Mouse (Mus musculus) neural tube, embryonic 14.5 days (tissue): ENCODE results near the gene Osbpl9. TPM values are rescaled to one million over a fixed set of nuclear protein-coding genes. Genes with fewer than 3 reads are reported as not detected.

ENCODE experiments used
- ATAC-seq: fragments of 200-750 bp; cut with Nextera tagmentation; 2 replicates; pipeline ENCODE4 v1.8.0; 2017; ENCODE audit warnings: low read depth, mild to moderate bottlenecking, moderate TSS enrichment, moderate library complexity
- H3K27ac ChIP-seq: fragments of 300-500 bp; sonication (generic); 2 replicates; pipeline ENCODE4 v1.5.1; 2014; ENCODE audit warnings: low read depth, mild to moderate bottlenecking, control low read depth, low read length, moderate library complexity, mixed read lengths
- H3K27me3 ChIP-seq: fragments of 300-500 bp; sonication (generic); 2 replicates; pipeline ENCODE4 v1.6.1; 2014; ENCODE audit warnings: low read length; ENCODE audit not compliant: control insufficient read depth, insufficient read depth
- H3K36me3 ChIP-seq: fragments of 300-500 bp; sonication (generic); 2 replicates; pipeline ENCODE4 v1.6.1; 2014; ENCODE audit warnings: low read length, mixed read lengths; ENCODE audit not compliant: control insufficient read depth, insufficient read depth
- H3K4me1 ChIP-seq: fragments of 300-500 bp; sonication (generic); 2 replicates; pipeline ENCODE4 v1.6.1; 2014; ENCODE audit warnings: low read length; ENCODE audit not compliant: control insufficient read depth, insufficient read depth
- H3K4me2 ChIP-seq: fragments of 300-500 bp; sonication (generic); 2 replicates; pipeline ENCODE4 v1.6.1; 2014; ENCODE audit warnings: mild to moderate bottlenecking, low read depth, low read length, control low read depth
- H3K4me3 ChIP-seq: fragments of 300-500 bp; sonication (generic); 2 replicates; pipeline ENCODE4 v1.5.1; 2014; ENCODE audit warnings: low read depth, low read length, control low read depth, mixed read lengths
- H3K9ac ChIP-seq: fragments of 300-500 bp; sonication (generic); replicated peaks from 2 replicates; pipeline ENCODE4 v1.6.1; 2014; ENCODE audit warnings: low read depth, mild to moderate bottlenecking, control low read depth, low read length, mixed read lengths
- H3K9me3 ChIP-seq: fragments of 300-500 bp; sonication (generic); 2 replicates; pipeline ENCODE4 v1.6.1; 2016; ENCODE audit warnings: low read length; ENCODE audit not compliant: control insufficient read depth
- WGBS: fragments of 180-500 bp; shearing (Covaris S2); extraction: QIAGEN DNeasy Blood & Tissue Kit; methylation state at CpG from one replicate; pipeline ENCODE4 v1.1.7; 2014; 5-methylcytosine and 5-hydroxymethylcytosine counted together
- polyA plus RNA-seq: library from polyadenylated mRNA; unstranded; fragments of >200 nt; fragmentation: Nextera tagmentation; extraction: Ambion mirVana; gene quantifications from 2 replicates; pipeline ENCODE4 v1.2.1, GENCODE M21; 2014

Osbpl9 gene
- polyA plus RNA-seq, 1 experiment from 2014 or later: 89.2 TPM

- Histone ChIP-seq H3K36me3 (no peaks in the 10 kb centered on the region), H3K4me1 (peaks cover 5% of the 10 kb centered on the region; the same call in 1 of the 2 replicates), H3K4me2 (no peak overlapping the region), H3K9ac (no peak overlapping the region), H3K9me3 (no peaks in the 10 kb centered on the region), H3K27me3 (no peaks in the 10 kb centered on the region), H3K27ac (peak overlapping the region; percentile 18; the same call in 1 of the 2 replicates), H3K4me3 (no peak overlapping the region)
- 54% methylated on average over 10 of the region's 10 CpGs for WGBS
- ATAC-seq: peak; percentile 30; the same call in 1 of the 2 replicates
Observed at GRCm38 (mm10) chr4:109191598-109191997, 10.5 kb downstream of the Osbpl9 start.

GRCm38 (mm10) chr4:109185616-109186405 lies 16.3 kb downstream of the Osbpl9 start:
- 77% methylated on average over 8 of the region's 8 CpGs for WGBS
- peak; percentile 54; the same call in 1 of the 2 replicates for ATAC-seq
- no peaks in the 10 kb centered on the region for H3K36me3 ChIP-seq
- no peaks in the 10 kb centered on the region; the same call in 1 of the 2 replicates for H3K9me3 ChIP-seq
- no peaks in the 10 kb centered on the region for H3K4me1 ChIP-seq
- no peaks in the 10 kb centered on the region for H3K27me3 ChIP-seq
- no peak overlapping the region for H3K9ac ChIP-seq
- H3K4me3 ChIP-seq: no peak overlapping the region
- H3K27ac ChIP-seq: no peak overlapping the region
- no peak overlapping the region for H3K4me2 ChIP-seq

GRCm38 (mm10) chr4:109175677-109176076 lies 26.4 kb downstream of the Osbpl9 start:
- H3K36me3 ChIP-seq: no peaks in the 10 kb centered on the region
- H3K9ac ChIP-seq: no peak overlapping the region
- no peak for ATAC-seq
- no peak overlapping the region for H3K4me2 ChIP-seq
- no peaks in the 10 kb centered on the region for H3K27me3 ChIP-seq
- no peaks in the 10 kb centered on the region for H3K9me3 ChIP-seq
- H3K27ac ChIP-seq: no peak overlapping the region
- no peak overlapping the region for H3K4me3 ChIP-seq
- peaks cover 13% of the 10 kb centered on the region; the same call in 1 of the 2 replicates for H3K4me1 ChIP-seq

- Histone ChIP-seq H3K36me3 (no peaks in the 10 kb centered on the region), H3K4me3 (no peak overlapping the region), H3K9me3 (no peaks in the 10 kb centered on the region), H3K9ac (peak overlapping the region; percentile 26; the same call in 1 of the 2 replicates), H3K27me3 (no peaks in the 10 kb centered on the region), H3K4me1 (peaks cover 13% of the 10 kb centered on the region; the same call in 1 of the 2 replicates), H3K4me2 (peak overlapping the region; percentile 3; the same call in 1 of the 2 replicates), H3K27ac (peak overlapping the region; percentile 78)
- peak; percentile 60; the same call in 1 of the 2 replicates for ATAC-seq
- 36% methylated on average over 7 of the region's 7 CpGs for WGBS
Observed at GRCm38 (mm10) chr4:109173775-109174440, 28.2 kb downstream of the Osbpl9 start.

- Histone ChIP-seq H3K9me3 (no peaks in the 10 kb centered on the region), H3K4me2 (peak overlapping the region; percentile 3; the same call in 1 of the 2 replicates), H3K27me3 (no peaks in the 10 kb centered on the region), H3K4me3 (no peak overlapping the region), H3K4me1 (peaks cover 13% of the 10 kb centered on the region; the same call in 1 of the 2 replicates), H3K9ac (peak overlapping the region; percentile 26; the same call in 1 of the 2 replicates), H3K36me3 (no peaks in the 10 kb centered on the region), H3K27ac (peak overlapping the region; percentile 78)
- WGBS: 52% methylated on average over 4 of the region's 4 CpGs
- peak; percentile 67; the same call in 1 of the 2 replicates for ATAC-seq
Observed at GRCm38 (mm10) chr4:109173369-109173768, 28.7 kb downstream of the Osbpl9 start.

- H3K4me3 ChIP-seq: no peak overlapping the region
- no peak overlapping the region for H3K27ac ChIP-seq
- ATAC-seq: no peak
- WGBS: 43% methylated on average over 12 of the region's 12 CpGs
- no peaks in the 10 kb centered on the region for H3K27me3 ChIP-seq
- no peaks in the 10 kb centered on the region for H3K9me3 ChIP-seq
- H3K4me2 ChIP-seq: no peak overlapping the region
- no peaks in the 10 kb centered on the region; the same call in 1 of the 2 replicates for H3K4me1 ChIP-seq
- 0 out of 2 replicates have a peak, but pooled peaks cover 2% of the 10 kb centered on the region for H3K36me3 ChIP-seq
- no peak overlapping the region for H3K9ac ChIP-seq
Observed at GRCm38 (mm10) chr4:109165521-109166173, 36.4 kb downstream of the Osbpl9 start.

- Histone ChIP-seq H3K4me3 (peak overlapping the region; percentile 33), H3K4me1 (peaks cover 13% of the 10 kb centered on the region; the same call in 1 of the 2 replicates), H3K27me3 (no peaks in the 10 kb centered on the region), H3K9ac (peak overlapping the region; percentile 59), H3K27ac (peak overlapping the region; percentile 79), H3K9me3 (no peaks in the 10 kb centered on the region), H3K36me3 (no peaks in the 10 kb centered on the region), H3K4me2 (peak overlapping the region; percentile 45)
- peak; percentile 70 for ATAC-seq
- 27% methylated on average over 24 of the region's 24 CpGs for WGBS
Observed at GRCm38 (mm10) chr4:109156481-109157261, 45.4 kb downstream of the Osbpl9 start.

GRCm38 (mm10) chr4:109156073-109156472 lies 46.0 kb downstream of the Osbpl9 start:
- no peaks in the 10 kb centered on the region for H3K36me3 ChIP-seq
- no peaks in the 10 kb centered on the region for H3K9me3 ChIP-seq
- no peak for ATAC-seq
- 56% methylated on average over 6 of the region's 6 CpGs for WGBS
- H3K27ac ChIP-seq: peak overlapping the region; percentile 79
- peak overlapping the region; percentile 59 for H3K9ac ChIP-seq
- H3K4me3 ChIP-seq: peak overlapping the region; percentile 33
- H3K4me2 ChIP-seq: peak overlapping the region; percentile 45
- H3K4me1 ChIP-seq: peaks cover 13% of the 10 kb centered on the region; the same call in 1 of the 2 replicates
- no peaks in the 10 kb centered on the region for H3K27me3 ChIP-seq
